Mouse (Mus musculus): ENCODE measurements at regions not wholly inside any gene's neighbourhood (a gene's known extent, or its start where the extent isn't known, plus 50 kb on each side); places are given as distances from the start of the nearest gene placed in this dataset.
"Not testable (repeated sequence)": the region's sequence is repeated elsewhere in the genome, so short reads cannot be mapped to it uniquely, and the experiment has no call there.

GRCm38 (mm10) chr3:151931096-151931495 lies 93.7 kb upstream of the Ptgfr start:
- DNase-seq = no peak

- DNase-seq = peak; percentile 50
These were observed 76.6 kb upstream of the Ptgfr start for GRCm38 (mm10) chr3:151914010-151914513.

- DNase-seq = not testable (repeated sequence)
These were observed 74.9 kb upstream of the Ptgfr start for GRCm38 (mm10) chr3:151912292-151912691.

- no peak for DNase-seq
These were observed 73.4 kb upstream of the Ptgfr start for GRCm38 (mm10) chr3:151910851-151911250.

- DNase-seq = no peak
These were observed 71.9 kb upstream of the Ptgfr start for GRCm38 (mm10) chr3:151909344-151909743.

- no peak for DNase-seq
These were observed 71.5 kb upstream of the Ptgfr start for GRCm38 (mm10) chr3:151908886-151909285.

GRCm38 (mm10) chr3:151905775-151906174 lies 68.3 kb upstream of the Ptgfr start:
- no peak for DNase-seq

- no peak for DNase-seq
These were observed 65.7 kb upstream of the Ptgfr start for GRCm38 (mm10) chr3:151903169-151903568.

- no peak for DNase-seq
These were observed 64.9 kb upstream of the Ptgfr start for GRCm38 (mm10) chr3:151902216-151902827.

GRCm38 (mm10) chr3:151899676-151900075 lies 62.2 kb upstream of the Ptgfr start:
- DNase-seq = no peak

- DNase-seq = no peak
These were observed 61.7 kb upstream of the Ptgfr start for GRCm38 (mm10) chr3:151899094-151899493.

GRCm38 (mm10) chr3:151896320-151896719 lies 58.9 kb upstream of the Ptgfr start:
- no peak for DNase-seq

GRCm38 (mm10) chr3:151894712-151895111 lies 57.3 kb upstream of the Ptgfr start:
- DNase-seq = no peak

- DNase-seq = no peak
These were observed 56.2 kb upstream of the Ptgfr start for GRCm38 (mm10) chr3:151893421-151894235.

GRCm38 (mm10) chr3:151891760-151892253 lies 54.4 kb upstream of the Ptgfr start:
- peak; percentile 88 for DNase-seq

- no peak for DNase-seq
These were observed 53.9 kb upstream of the Ptgfr start for GRCm38 (mm10) chr3:151891336-151891735.

GRCm38 (mm10) chr3:151889738-151890137 lies 52.3 kb upstream of the Ptgfr start:
- DNase-seq = no peak
